Mouse (Mus musculus) G1E-ER4 (cell line): Measurements from ENCODE around the gene Ilkap. TPM values are rescaled to one million over a fixed set of nuclear protein-coding genes. Genes with fewer than 3 reads are reported as not detected.

ENCODE experiments used
- GATA1 ChIP-seq: IDR thresholded peaks from one replicate; pipeline ENCODE4 v1.8.0; 2012; ENCODE audit warnings: low read length, inconsistent platforms
- polyA plus RNA-seq: library from polyadenylated mRNA; stranded (reverse); fragments of >175 nt; gene quantifications from 2 replicates; pipeline ENCODE4 v1.2.3, GENCODE M21; 2012

Ilkap gene
- polyA plus RNA-seq, 1 experiment, result 149 TPM

DNA sequence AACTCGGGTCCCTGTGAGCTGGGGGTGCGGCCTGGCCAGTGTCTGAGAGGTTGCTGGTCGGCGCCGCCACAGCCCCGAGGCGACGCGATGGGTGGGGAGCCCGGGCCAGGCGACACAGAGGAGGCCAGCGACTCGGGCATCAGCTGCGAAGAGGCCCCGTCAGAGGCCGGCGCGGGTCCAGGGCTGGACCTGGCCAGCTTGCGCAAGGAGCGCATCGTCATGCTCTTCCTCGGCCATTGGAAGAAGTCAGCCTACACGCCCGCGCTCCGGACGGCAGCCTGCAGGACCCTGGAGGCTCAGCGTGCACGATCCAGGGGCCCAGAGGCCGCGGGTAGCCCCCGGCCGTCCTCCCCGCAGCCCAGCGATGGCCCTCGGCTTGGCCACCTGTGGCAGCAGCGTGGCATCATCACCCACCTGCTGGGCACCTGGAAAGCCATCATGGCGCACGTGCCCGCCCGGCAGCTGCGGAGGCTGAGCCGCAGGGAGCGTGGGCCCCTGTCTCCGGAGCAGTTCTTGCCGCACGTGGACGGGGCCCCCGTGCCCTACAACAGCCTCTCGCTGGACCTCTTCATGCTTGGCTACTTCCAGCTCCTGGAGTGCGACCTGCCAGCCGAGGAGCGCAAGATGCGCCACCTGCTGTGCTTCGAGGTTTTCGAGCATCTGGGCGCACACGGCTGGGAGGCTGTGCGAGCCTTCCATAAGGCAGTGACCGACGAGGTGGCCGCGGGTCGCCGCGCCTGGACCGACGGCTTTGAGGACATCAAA is 53.5 kb downstream of the Ilkap start:
- no peak for TF ChIP-seq GATA1

DNA sequence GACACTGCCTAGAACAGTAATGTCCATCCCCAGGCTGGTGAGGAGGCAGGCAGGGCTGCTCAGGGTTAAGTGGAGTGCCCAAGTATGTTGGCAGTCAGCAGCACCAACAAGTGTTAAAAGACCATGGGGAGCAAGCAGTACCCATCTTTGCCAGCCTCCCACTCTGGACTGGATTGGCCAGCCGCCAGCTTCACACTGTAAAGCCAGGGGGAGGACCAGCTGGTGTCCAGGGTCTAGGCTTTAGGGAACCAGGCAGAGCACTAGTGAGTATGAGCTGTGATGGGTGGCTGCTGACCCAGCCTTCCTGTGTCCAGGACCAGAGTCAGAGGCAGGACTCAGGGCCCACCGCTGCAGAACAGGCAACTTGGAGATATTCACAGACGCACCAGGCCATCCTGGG is 54.6 kb downstream of the Ilkap start:
- no peak for TF ChIP-seq GATA1

GRCm38 (mm10) chr1:91337355-91337754 is 61.3 kb downstream of the Ilkap start:
- TF ChIP-seq GATA1, result no peak

GRCm38 (mm10) chr1:91333582-91333981 is 65.0 kb downstream of the Ilkap start:
- no peak for TF ChIP-seq GATA1

- TF ChIP-seq GATA1, result no peak
Observed at GRCm38 (mm10) chr1:91332102-91332501, 66.5 kb downstream of the Ilkap start.

- TF ChIP-seq GATA1, result no peak
Observed at GRCm38 (mm10) chr1:91325488-91326042, 73.0 kb downstream of the Ilkap start.

DNA sequence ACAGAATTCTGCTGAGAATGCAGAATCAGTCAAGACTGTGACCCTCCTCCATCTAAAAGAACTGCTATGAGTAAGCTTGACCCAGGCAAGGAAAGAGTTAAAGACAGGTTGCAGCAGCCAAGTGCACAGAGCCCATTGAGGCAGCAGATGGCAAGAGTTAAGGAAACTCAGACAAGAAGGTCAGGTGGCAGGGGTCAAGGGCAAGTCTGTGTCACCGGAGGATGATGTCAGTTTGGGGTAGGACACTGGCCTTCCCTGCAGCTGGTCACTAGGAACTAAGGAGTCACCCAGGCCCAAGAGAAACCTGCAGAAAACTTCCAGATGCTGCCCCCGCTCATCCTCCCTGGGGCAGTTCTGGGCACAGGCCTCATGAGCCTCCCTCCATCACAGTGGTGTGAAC is 74.0 kb downstream of the Ilkap start:
- TF ChIP-seq GATA1, result no peak

Other genes starting within 250 kb of the Ilkap start
- gene Ramp1, start 219.0 kb downstream of the Ilkap start, polyA plus RNA-seq, result not detected in 2 replicates
- 9.9 and 14.8 TPM in 2 replicates for gene Ube2f, start 148.5 kb downstream of the Ilkap start, polyA plus RNA-seq
- 2.6 and 3.8 TPM in 2 replicates for gene Scly, start 100.5 kb downstream of the Ilkap start, polyA plus RNA-seq
- gene Espnl, start 76.7 kb downstream of the Ilkap start, polyA plus RNA-seq, result 0.63 and 0.87 TPM in 2 replicates
- gene Klhl30, start 47.8 kb downstream of the Ilkap start, polyA plus RNA-seq, result not detected in 2 replicates
- gene Erfe, start 32.4 kb downstream of the Ilkap start, polyA plus RNA-seq, result 2.2 and 2.3 TPM in 2 replicates
- 52.3 and 62.8 TPM in 2 replicates for gene Hes6, start 15.2 kb upstream of the Ilkap start, polyA plus RNA-seq
- gene Per2, start 60.5 kb upstream of the Ilkap start, polyA plus RNA-seq, result 9.0 and 11.0 TPM in 2 replicates
- 19.4 and 22.7 TPM in 2 replicates for gene Traf3ip1, start 95.8 kb upstream of the Ilkap start, polyA plus RNA-seq
- 20.4 and 34.3 TPM in 2 replicates for gene Asb1, start 141.7 kb upstream of the Ilkap start, polyA plus RNA-seq